Comparison of ENCODE assay signal across 10 mouse cellular contexts in the genomic region with DNA sequence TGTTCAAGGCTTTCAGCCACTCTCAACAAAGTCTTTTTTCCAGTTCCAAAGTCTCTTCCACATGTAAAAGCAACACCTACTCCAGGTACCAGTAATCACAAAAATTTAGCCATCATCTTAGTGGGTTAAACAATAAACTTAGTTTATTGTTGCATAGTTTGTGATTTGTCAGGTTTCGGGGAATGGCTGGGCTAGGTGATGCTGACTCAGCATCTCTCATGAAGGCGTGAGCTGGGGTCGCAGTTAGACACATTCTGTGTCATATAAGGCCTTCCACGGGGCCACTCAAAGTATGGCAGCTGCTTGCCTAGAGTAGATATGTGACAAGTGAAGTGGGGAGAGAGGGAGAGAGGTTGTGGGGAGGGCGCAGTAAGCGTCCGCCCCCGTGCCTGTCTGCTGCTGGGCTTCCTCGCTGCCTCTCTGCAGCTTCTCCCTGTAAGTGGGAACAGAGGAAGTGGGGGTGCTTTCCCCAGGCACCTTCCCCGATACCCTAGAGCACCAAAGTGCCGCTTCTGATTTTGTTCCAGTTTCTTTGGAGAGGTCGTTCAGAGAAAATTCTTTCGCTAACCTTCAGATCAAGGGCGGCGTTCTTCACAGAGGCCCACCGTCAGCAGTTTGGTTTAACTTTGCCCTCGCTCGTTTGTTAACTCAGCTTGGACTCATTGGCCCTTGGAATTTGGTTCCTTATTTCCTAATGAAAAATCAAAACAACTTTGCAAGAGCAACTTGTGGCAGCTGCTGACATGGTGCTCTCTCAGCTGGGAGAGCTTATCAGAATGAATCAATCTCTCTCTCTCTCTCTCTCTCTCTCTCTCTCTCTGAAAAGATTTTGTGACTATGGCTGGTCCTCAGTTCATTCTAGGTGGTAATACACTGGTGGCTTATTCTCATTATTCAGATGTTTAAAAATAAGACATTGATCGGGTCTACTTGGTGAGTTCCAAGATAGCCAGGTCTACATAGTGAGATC. TPM values are rescaled to one million over a fixed set of nuclear protein-coding genes. Genes with fewer than 3 reads are reported as not detected.
DNase-seq lines count a peak whose midpoint lies in the region; ATAC-seq and TF ChIP-seq lines count a peak whose summit lies in the region.
"Had no signal": no experiment of that assay in that cellular context is flagged by ENCODE, and none has a peak within 500 bp of the region (broad histone marks: within the 10 kb centered on the region; RNA-seq: fewer than 3 reads in every experiment).

No protein-coding gene starts in this region.

- no peak overlapping the region for H3K9ac ChIP-seq in CH12.LX (ENCODE audit: insufficient read depth, low read depth)
- H3K9ac ChIP-seq in lung, embryonic 14.5 days = no peak overlapping the region
- H3K9ac ChIP-seq: embryonic facial prominence, embryonic 15.5 days; limb, embryonic 12.5 days had no signal

- H3K79me2 ChIP-seq in CH12.LX (replicated peaks; ENCODE audit: control insufficient read depth, extremely low read depth, insufficient read depth, poor library complexity, severe bottlenecking) = no peaks in the 10 kb centered on the region

- TF ChIP-seq RAD21 in CH12.LX (IDR thresholded peaks at IDR 0.05; ENCODE audit: low read depth, low read length) = no peak

- no peaks in the 10 kb centered on the region for H3K4me1 ChIP-seq in CH12.LX (ENCODE audit: control insufficient read depth in 1 of 2, insufficient read depth in 2 of 2)
- peaks cover 13% of the 10 kb centered on the region; the same call in 1 of the 2 replicates for H3K4me1 ChIP-seq in lung, embryonic 14.5 days (ENCODE audit: insufficient read depth)
- H3K4me1 ChIP-seq in thymus, adult 2 months (replicated peaks; ENCODE audit: control insufficient read depth, insufficient read depth, low read length) = no peaks in the 10 kb centered on the region; the same call in 1 of the 2 replicates

- H3K9me3 ChIP-seq in CH12.LX (replicated peaks; ENCODE audit: low read length) = peaks cover 3% of the 10 kb centered on the region
- H3K9me3 ChIP-seq in lung, embryonic 14.5 days (ENCODE audit: low read depth, low read length) = no peaks in the 10 kb centered on the region
- H3K9me3 ChIP-seq: embryonic facial prominence, embryonic 15.5 days had no signal

- in situ Hi-C loops in CH12.LX (cut with MboI; ENCODE audit: low pct_ligation_motif_present, low pct_unique_long_range_greater_than_20kb, low sequenced_read_pairs) = no loop called here

- H3K4me2 ChIP-seq in CH12.LX (ENCODE audit: insufficient read depth, low read depth, poor library complexity, severe bottlenecking) = no peak overlapping the region
- H3K4me2 ChIP-seq in lung, embryonic 14.5 days = peak overlapping the region; percentile 45
- H3K4me2 ChIP-seq: embryonic facial prominence, embryonic 15.5 days; limb, embryonic 12.5 days had no signal

- TF ChIP-seq CTCF in CH12.LX (conservative IDR thresholded peaks at IDR 0.05 in 1 of 2, IDR thresholded peaks at IDR 0.05 in 1 of 2; ENCODE audit: low read depth in 2 of 2, low read length in 2 of 2) = no peak
- TF ChIP-seq CTCF in lung, embryonic 14.5 days (IDR thresholded peaks at IDR 0.05; ENCODE audit: low read depth) = no peak
- TF ChIP-seq CTCF in thymus, adult 2 months (IDR thresholded peaks at IDR 0.05; ENCODE audit: borderline replicate concordance, control insufficient read depth, extremely low read depth, insufficient read depth, low read length, poor library complexity) = no peak

- no peaks in the 10 kb centered on the region for H3K27me3 ChIP-seq in CH12.LX (replicated peaks)
- H3K27me3 ChIP-seq in lung, embryonic 14.5 days (ENCODE audit: insufficient read depth, low read length) = no peaks in the 10 kb centered on the region
- H3K27me3 ChIP-seq in thymus, adult 2 months (ENCODE audit: control insufficient read depth, insufficient read depth, low read length) = no peaks in the 10 kb centered on the region
- H3K27me3 ChIP-seq: embryonic facial prominence, embryonic 15.5 days; limb, embryonic 12.5 days had no signal

- WGBS in lung, embryonic 14.5 days = 28% methylated on average over 19 of the region's 19 CpGs
- 61% methylated on average over 19 of the region's 19 CpGs for WGBS in thymus, adult 2 months

- no peak for TF ChIP-seq EP300 in CH12.LX (IDR thresholded peaks at IDR 0.05; ENCODE audit: low read length)

- no peak for TF ChIP-seq POLR2A in CH12.LX (IDR thresholded peaks at IDR 0.05; ENCODE audit: low read depth, low read length)
- TF ChIP-seq POLR2A in thymus, adult 2 months (IDR thresholded peaks at IDR 0.05; ENCODE audit: control insufficient read depth, extremely low read depth, insufficient read depth, low read length, poor library complexity) = no peak

- ATAC-seq in granulocyte monocyte progenitor cell, adult 5-6 weeks (replicated peaks; ENCODE audit: poor library complexity, severe bottlenecking) = peak; percentile 57
- no peak for ATAC-seq in lung, embryonic 14.5 days (ENCODE audit: insufficient read depth)

- dilution Hi-C loops in CH12.LX (cut with MboI; ENCODE audit: extremely low pct_ligation_motif_present, extremely low pct_unique_long_range_greater_than_20kb, low sequenced_read_pairs) = no loop called here

- H3K4me3 ChIP-seq in CH12.LX (replicated peaks in 1 of 3; ENCODE audit: low read depth in 2 of 3, low read length in 2 of 3, poor library complexity in 1 of 3) = no peak overlapping the region
- no peak overlapping the region for H3K4me3 ChIP-seq in lung, embryonic 14.5 days (ENCODE audit: low read depth, low read length)
- H3K4me3 ChIP-seq in thymus, adult 2 months (ENCODE audit: control insufficient read depth, insufficient read depth, low read length) = no peak overlapping the region
- H3K4me3 ChIP-seq: embryonic facial prominence, embryonic 15.5 days; limb, embryonic 12.5 days had no signal

- no peak overlapping the region for H3K27ac ChIP-seq in CH12.LX (ENCODE audit: insufficient read depth, low read depth)
- H3K27ac ChIP-seq in lung, embryonic 14.5 days (ENCODE audit: low read depth) = peak overlapping the region; percentile 59; the same call in 1 of the 2 replicates
- H3K27ac ChIP-seq in thymus, adult 2 months (ENCODE audit: control insufficient read depth, insufficient read depth, low read length) = no peak overlapping the region
- H3K27ac ChIP-seq: embryonic facial prominence, embryonic 15.5 days; limb, embryonic 12.5 days had no signal

- no peaks in the 10 kb centered on the region for H3K36me3 ChIP-seq in CH12.LX (replicated peaks in 1 of 2; ENCODE audit: control insufficient read depth in 1 of 2, insufficient read depth in 1 of 2, low read length in 1 of 2)
- H3K36me3 ChIP-seq in lung, embryonic 14.5 days (ENCODE audit: insufficient read depth) = no peaks in the 10 kb centered on the region
- no peaks in the 10 kb centered on the region for H3K36me3 ChIP-seq in thymus, adult 2 months (ENCODE audit: control insufficient read depth, insufficient read depth, low read length)
- H3K36me3 ChIP-seq: embryonic facial prominence, embryonic 15.5 days; limb, embryonic 12.5 days had no signal

- DNase-seq in adrenal gland, adult (ENCODE audit: inconsistent age in 2 of 2, low spot score in 1 of 2) = peak; percentile 73 to 91
- no peak for DNase-seq in adrenal gland, adult 18-20 months (ENCODE audit: low spot score in 2 of 2)
- DNase-seq in CH12.LX (ENCODE audit: extremely low read depth) = no peak
- DNase-seq in lung, embryonic 14.5 days = peak; percentile 34
- DNase-seq in thymus, adult 2 months = no peak
- no peak for DNase-seq in right cerebral cortex, adult 18-20 months
- no peak for DNase-seq in cerebellum, adult 11-12 months

TF ChIP-seq in CH12.LX, 34 proteins besides CTCF, POLR2A, EP300 and RAD21:
- TF ChIP-seq MAFK (IDR thresholded peaks at IDR 0.05; ENCODE audit: insufficient replicate concordance, low read length) (peak; percentile 93), MEF2A (IDR thresholded peaks at IDR 0.05; ENCODE audit: borderline replicate concordance, low read depth, low read length) (no peak), CHD1 (IDR thresholded peaks at IDR 0.05; ENCODE audit: low read depth, low read length) (no peak)

RNA-seq across cellular contexts. Expression of gene Cmbl, which starts 1.3 kb away (rescaled TPM):
- 100 to 1,000 TPM in 1 of 2 experiments, 10 to 100 TPM in 1; 69.7 to 178 TPM for total RNA-seq in adrenal gland, adult 18-20 months (2021)
- not detected in 2 replicates for total RNA-seq in CH12.LX (2012; rRNA removed)
- not detected in 2 replicates for total RNA-seq in CH12.LX (2014; rRNA removed)
- polyA plus RNA-seq in CH12.LX (2012; ENCODE audit: insufficient read length, low read depth) = 0.27 TPM in 1 of 2 replicates, not detected in the other
- not detected in 2 replicates for total RNA-seq in granulocyte monocyte progenitor cell, adult 5-6 weeks (2014; fragmentation: Nextera tagmentation)
- not detected in 2 replicates for total RNA-seq in granulocyte monocyte progenitor cell, adult 5-6 weeks (2017)
- polyA plus RNA-seq in lung, embryonic 14.5 days (2014; fragmentation: Nextera tagmentation; extraction: Ambion mirVana) = 4.5 and 5.2 TPM in 2 replicates
- polyA plus RNA-seq in thymus, adult 2 months (2012; rRNA removed) = 7.9 and 9.2 TPM in 2 replicates

RNA-seq across cellular contexts. Expression of gene March6, which starts 33.0 kb away (rescaled TPM):
- total RNA-seq in adrenal gland, adult 18-20 months (2021) = 100 to 1,000 TPM in 1 of 2 experiments, 10 to 100 TPM in 1; 84.7 to 161 TPM
- total RNA-seq in CH12.LX (2012; rRNA removed) = 18.0 and 18.3 TPM in 2 replicates
- 29.1 and 29.3 TPM in 2 replicates for total RNA-seq in CH12.LX (2014; rRNA removed)
- 32.2 and 41.4 TPM in 2 replicates for polyA plus RNA-seq in CH12.LX (2012; ENCODE audit: insufficient read length, low read depth)
- total RNA-seq in granulocyte monocyte progenitor cell, adult 5-6 weeks (2014; fragmentation: Nextera tagmentation) = 27.1 and 34.2 TPM in 2 replicates
- 26.4 and 30.3 TPM in 2 replicates for total RNA-seq in granulocyte monocyte progenitor cell, adult 5-6 weeks (2017)
- polyA plus RNA-seq in lung, embryonic 14.5 days (2014; fragmentation: Nextera tagmentation; extraction: Ambion mirVana) = 35.7 and 37.0 TPM in 2 replicates
- 24.0 and 27.3 TPM in 2 replicates for polyA plus RNA-seq in thymus, adult 2 months (2012; rRNA removed)

RNA-seq across cellular contexts. Expression of gene Cct5, which starts 37.7 kb away (rescaled TPM):
- total RNA-seq in adrenal gland, adult 18-20 months (2021) = 100 to 1,000 TPM; 309 to 346 TPM
- 883 and 996 TPM in 2 replicates for total RNA-seq in CH12.LX (2012; rRNA removed)
- total RNA-seq in CH12.LX (2014; rRNA removed) = 1,445 and 1,471 TPM in 2 replicates
- polyA plus RNA-seq in CH12.LX (2012; ENCODE audit: insufficient read length, low read depth) = 858 and 964 TPM in 2 replicates
- total RNA-seq in granulocyte monocyte progenitor cell, adult 5-6 weeks (2014; fragmentation: Nextera tagmentation) = 412 and 454 TPM in 2 replicates
- total RNA-seq in granulocyte monocyte progenitor cell, adult 5-6 weeks (2017) = 535 and 555 TPM in 2 replicates
- 600 and 601 TPM in 2 replicates for polyA plus RNA-seq in lung, embryonic 14.5 days (2014; fragmentation: Nextera tagmentation; extraction: Ambion mirVana)
- polyA plus RNA-seq in thymus, adult 2 months (2012; rRNA removed) = 139 and 148 TPM in 2 replicates

RNA-seq across cellular contexts. Expression of gene Fam173b, which starts 37.8 kb away (rescaled TPM):
- total RNA-seq in adrenal gland, adult 18-20 months (2021) = 10 to 100 TPM; 23.2 to 25.0 TPM
- total RNA-seq in CH12.LX (2012; rRNA removed) (33.8 TPM in 2 replicates), CH12.LX (2014; rRNA removed) (32.1 and 37.7 TPM in 2 replicates)
- polyA plus RNA-seq in CH12.LX (2012; ENCODE audit: insufficient read length, low read depth) = 24.5 and 25.8 TPM in 2 replicates
- total RNA-seq in granulocyte monocyte progenitor cell, adult 5-6 weeks (2014; fragmentation: Nextera tagmentation) = 8.6 and 13.0 TPM in 2 replicates
- total RNA-seq in granulocyte monocyte progenitor cell, adult 5-6 weeks (2017) = 7.7 and 11.1 TPM in 2 replicates
- 13.2 and 15.0 TPM in 2 replicates for polyA plus RNA-seq in lung, embryonic 14.5 days (2014; fragmentation: Nextera tagmentation; extraction: Ambion mirVana)
- polyA plus RNA-seq in thymus, adult 2 months (2012; rRNA removed) = 8.2 and 8.4 TPM in 2 replicates

Comparison
In these comparisons a context has a peak if more than half of its experiments do, and no peak if none do; other contexts are left out.
1. DNase-seq: peak in adrenal gland, adult (2 of 2) and lung, embryonic 14.5 days (single experiment); none in adrenal gland, adult 18-20 months (0 of 2), CH12.LX (single experiment), thymus, adult 2 months (single experiment), right cerebral cortex, adult 18-20 months (single experiment) and cerebellum, adult 11-12 months (single experiment).
2. RNA of gene Cmbl, which starts 1.3 kb away (total RNA-seq): 69.7 to 178 TPM in adrenal gland, adult 18-20 months; not detected in CH12.LX and not detected in granulocyte monocyte progenitor cell, adult 5-6 weeks; every median in the first group is over 10 times any median in the second.